Comparison of ENCODE assay signal across 18 mouse cellular contexts in genomic region chr3:127260007-127260785, GRCm38 (mm10).
DNase-seq lines count a peak whose midpoint lies in the region; ATAC-seq and TF ChIP-seq lines count a peak whose summit lies in the region.
"Had no signal": no experiment of that assay in that cellular context is flagged by ENCODE, and none has a peak within 500 bp of the region (broad histone marks: within the 10 kb centered on the region; RNA-seq: fewer than 3 reads in every experiment).

No protein-coding gene starts in this region.

- no peak for TF ChIP-seq CTCF in forebrain, postnatal 0 days (IDR thresholded peaks at IDR 0.05; ENCODE audit: low read depth)

- H3K9ac ChIP-seq in forebrain, embryonic 11.5 days (ENCODE audit: low read length), result no peak overlapping the region
- H3K9ac ChIP-seq in forebrain, postnatal 0 days, result no peak overlapping the region
- no peak overlapping the region for H3K9ac ChIP-seq in midbrain, embryonic 11.5 days (ENCODE audit: low read length)
- no peak overlapping the region for H3K9ac ChIP-seq in midbrain, embryonic 12.5 days (replicated peaks)
- H3K9ac ChIP-seq: heart, embryonic 13.5 days; limb, embryonic 13.5 days; liver, embryonic 15.5 days had no signal

- no peaks in the 10 kb centered on the region for H3K27me3 ChIP-seq in forebrain, embryonic 11.5 days (ENCODE audit: control insufficient read depth, insufficient read depth, low read length)
- no peaks in the 10 kb centered on the region for H3K27me3 ChIP-seq in forebrain, postnatal 0 days (ENCODE audit: insufficient read depth, low read length)
- H3K27me3 ChIP-seq in midbrain, embryonic 10.5 days (ENCODE audit: low read depth, poor library complexity, severe bottlenecking), result no peaks in the 10 kb centered on the region
- no peaks in the 10 kb centered on the region for H3K27me3 ChIP-seq in midbrain, embryonic 11.5 days (ENCODE audit: control insufficient read depth, insufficient read depth, low read length)
- H3K27me3 ChIP-seq in midbrain, embryonic 12.5 days, result no peaks in the 10 kb centered on the region
- H3K27me3 ChIP-seq: heart, embryonic 13.5 days; limb, embryonic 13.5 days; liver, embryonic 15.5 days; Patski had no signal

- H3K36me3 ChIP-seq in forebrain, embryonic 11.5 days (ENCODE audit: control insufficient read depth, insufficient read depth, low read length), result no peaks in the 10 kb centered on the region
- no peaks in the 10 kb centered on the region for H3K36me3 ChIP-seq in forebrain, postnatal 0 days (ENCODE audit: insufficient read depth)
- no peaks in the 10 kb centered on the region for H3K36me3 ChIP-seq in midbrain, embryonic 10.5 days
- H3K36me3 ChIP-seq in midbrain, embryonic 11.5 days (ENCODE audit: control insufficient read depth, insufficient read depth, low read length), result no peaks in the 10 kb centered on the region
- H3K36me3 ChIP-seq in midbrain, embryonic 12.5 days, result no peaks in the 10 kb centered on the region
- H3K36me3 ChIP-seq: heart, embryonic 13.5 days; limb, embryonic 13.5 days; liver, embryonic 15.5 days had no signal

- H3K4me3 ChIP-seq in forebrain, embryonic 11.5 days (ENCODE audit: low read depth, low read length), result no peak overlapping the region
- no peak overlapping the region for H3K4me3 ChIP-seq in forebrain, postnatal 0 days (ENCODE audit: low read depth, low read length)
- no peak overlapping the region for H3K4me3 ChIP-seq in midbrain, embryonic 10.5 days
- no peak overlapping the region for H3K4me3 ChIP-seq in midbrain, embryonic 11.5 days (ENCODE audit: low read depth, low read length)
- no peak overlapping the region for H3K4me3 ChIP-seq in midbrain, embryonic 12.5 days
- H3K4me3 ChIP-seq: heart, embryonic 13.5 days; layer of hippocampus, adult 2 months; limb, embryonic 13.5 days; liver, embryonic 15.5 days had no signal

- 76% methylated on average over 15 of the region's 15 CpGs for WGBS in forebrain, embryonic 11.5 days
- WGBS in forebrain, postnatal 0 days, result 59% methylated on average over 15 of the region's 15 CpGs
- WGBS in midbrain, embryonic 10.5 days, result 68% methylated on average over 15 of the region's 15 CpGs
- 56% methylated on average over 15 of the region's 15 CpGs for WGBS in midbrain, embryonic 11.5 days
- WGBS in midbrain, embryonic 12.5 days, result 58% methylated on average over 15 of the region's 15 CpGs

- H3K4me2 ChIP-seq in forebrain, embryonic 11.5 days (ENCODE audit: low read depth, low read length, severe bottlenecking), result no peak overlapping the region
- H3K4me2 ChIP-seq in forebrain, postnatal 0 days (ENCODE audit: low read depth), result no peak overlapping the region
- H3K4me2 ChIP-seq in midbrain, embryonic 11.5 days, result no peak overlapping the region
- peak overlapping the region; percentile 0; the same call in 1 of the 2 replicates for H3K4me2 ChIP-seq in midbrain, embryonic 12.5 days (replicated peaks)
- H3K4me2 ChIP-seq: heart, embryonic 13.5 days; limb, embryonic 13.5 days; liver, embryonic 15.5 days had no signal

- no peaks in the 10 kb centered on the region for H3K9me3 ChIP-seq in forebrain, embryonic 11.5 days (ENCODE audit: control insufficient read depth, low read length)
- H3K9me3 ChIP-seq in forebrain, postnatal 0 days (ENCODE audit: low read length), result no peaks in the 10 kb centered on the region
- H3K9me3 ChIP-seq in midbrain, embryonic 10.5 days (replicated peaks), result no peaks in the 10 kb centered on the region
- no peaks in the 10 kb centered on the region for H3K9me3 ChIP-seq in midbrain, embryonic 11.5 days (ENCODE audit: control insufficient read depth, low read length)
- H3K9me3 ChIP-seq in midbrain, embryonic 12.5 days, result no peaks in the 10 kb centered on the region
- H3K9me3 ChIP-seq: heart, embryonic 13.5 days; limb, embryonic 13.5 days; liver, embryonic 15.5 days had no signal

- H3K27ac ChIP-seq in forebrain, embryonic 11.5 days (ENCODE audit: low read depth, low read length), result peak overlapping the region; percentile 20; the same call in 1 of the 2 replicates
- H3K27ac ChIP-seq in forebrain, postnatal 0 days (ENCODE audit: low read depth, low read length), result no peak overlapping the region
- peak overlapping the region; percentile 18; the same call in 1 of the 2 replicates for H3K27ac ChIP-seq in midbrain, embryonic 10.5 days (replicated peaks)
- H3K27ac ChIP-seq in midbrain, embryonic 11.5 days (ENCODE audit: low read depth, low read length), result no peak overlapping the region
- peak overlapping the region; percentile 67 for H3K27ac ChIP-seq in midbrain, embryonic 12.5 days (replicated peaks)
- H3K27ac ChIP-seq: heart, embryonic 13.5 days; layer of hippocampus, adult 2 months; limb, embryonic 13.5 days; liver, embryonic 15.5 days had no signal

- ATAC-seq in forebrain, embryonic 11.5 days (replicated peaks; ENCODE audit: low FRiP score), result no peak
- ATAC-seq in forebrain, postnatal 0 days, result no peak
- no peak for ATAC-seq in midbrain, embryonic 11.5 days (ENCODE audit: low FRiP score)
- no peak for ATAC-seq in midbrain, embryonic 12.5 days (ENCODE audit: low FRiP score, low read depth)
- ATAC-seq: Patski had no signal

- DNase-seq in forebrain, embryonic 11.5 days (ENCODE audit: low spot score), result no peak
- DNase-seq in forebrain, postnatal 0 days, result no peak
- DNase-seq in midbrain, embryonic 10.5 days (ENCODE audit: low spot score), result no peak
- DNase-seq in midbrain, embryonic 11.5 days (ENCODE audit: low spot score, missing footprints), result no peak
- peak; percentile 68 for DNase-seq in retina, postnatal 1 day
- DNase-seq in thymus, postnatal 10 days (ENCODE audit: low spot score in 2 of 2), result no peak
- DNase-seq in spleen, adult 18-20 months, result no peak
- DNase-seq: B cell, adult 2 months; gastrocnemius, postnatal 14 days; kidney, adult 2 months; lung, postnatal 14 days; right cerebral cortex, adult 18-20 months had no signal

- peaks cover 6% of the 10 kb centered on the region; the same call in 1 of the 2 replicates for H3K4me1 ChIP-seq in forebrain, embryonic 11.5 days (replicated peaks; ENCODE audit: control insufficient read depth, insufficient read depth, low read length)
- H3K4me1 ChIP-seq in forebrain, postnatal 0 days (ENCODE audit: insufficient read depth), result peaks cover 16% of the 10 kb centered on the region
- peaks cover 46% of the 10 kb centered on the region for H3K4me1 ChIP-seq in midbrain, embryonic 10.5 days
- H3K4me1 ChIP-seq in midbrain, embryonic 11.5 days (ENCODE audit: control insufficient read depth, insufficient read depth, low read length), result peaks cover 9% of the 10 kb centered on the region
- peaks cover 33% of the 10 kb centered on the region for H3K4me1 ChIP-seq in midbrain, embryonic 12.5 days
- H3K4me1 ChIP-seq: liver, embryonic 15.5 days had no signal

Comparison
In these comparisons a context has a peak if more than half of its experiments do, and no peak if none do; other contexts are left out.
1. H3K27ac ChIP-seq: peak in forebrain, embryonic 11.5 days (single experiment), midbrain, embryonic 10.5 days (single experiment) and midbrain, embryonic 12.5 days (single experiment); none in forebrain, postnatal 0 days (single experiment) and midbrain, embryonic 11.5 days (single experiment).